Mouse (Mus musculus) midbrain, embryonic 15.5 days (tissue): Measurements from ENCODE around the gene Hal. TPM values are rescaled to one million over a fixed set of nuclear protein-coding genes. Genes with fewer than 3 reads are reported as not detected.

ENCODE experiments used
- ATAC-seq: fragments of 200-750 bp; cut with Nextera tagmentation; replicated peaks from 2 replicates; pipeline ENCODE4 v1.8.0; 2017; ENCODE audit warnings: moderate TSS enrichment
- H3K27ac ChIP-seq: fragments of 300-500 bp; sonication (generic); 2 replicates; pipeline ENCODE4 v1.5.1; 2015; ENCODE audit warnings: mild to moderate bottlenecking, inconsistent platforms
- H3K27me3 ChIP-seq: fragments of 300-500 bp; sonication (generic); replicated peaks from 2 replicates; pipeline ENCODE4 v1.6.1; 2015; ENCODE audit warnings: inconsistent platforms
- H3K36me3 ChIP-seq: fragments of 300-500 bp; sonication (generic); replicated peaks from 2 replicates; pipeline ENCODE4 v1.6.1; 2015; ENCODE audit warnings: inconsistent platforms
- H3K4me1 ChIP-seq: fragments of 300-500 bp; sonication (generic); 2 replicates; pipeline ENCODE4 v1.6.1; 2015; ENCODE audit warnings: inconsistent platforms
- H3K4me2 ChIP-seq: fragments of 300-500 bp; sonication (generic); 2 replicates; pipeline ENCODE4 v1.6.1; 2015; ENCODE audit warnings: inconsistent platforms, mild to moderate bottlenecking, moderate library complexity
- H3K4me3 ChIP-seq: fragments of 300-500 bp; sonication (generic); 2 replicates; pipeline ENCODE4 v1.5.1; 2015; ENCODE audit warnings: mild to moderate bottlenecking, inconsistent platforms
- H3K9ac ChIP-seq: fragments of 300-500 bp; sonication (generic); 2 replicates; pipeline ENCODE4 v1.6.1; 2015; ENCODE audit warnings: mild to moderate bottlenecking, inconsistent platforms
- H3K9me3 ChIP-seq: fragments of 300-500 bp; sonication (generic); 2 replicates; pipeline ENCODE4 v1.6.1; 2016; ENCODE audit warnings: inconsistent platforms
- WGBS: fragments of 180-500 bp; shearing (Covaris S2); methylation state at CpG from one replicate; pipeline ENCODE4 v1.1.7; 2015; ENCODE audit warnings: mixed read lengths; 5-methylcytosine and 5-hydroxymethylcytosine counted together
- polyA plus RNA-seq: library from polyadenylated mRNA; unstranded; fragments of >200 nt; fragmentation: Nextera tagmentation; extraction: Ambion mirVana; gene quantifications from 2 replicates; pipeline ENCODE4 v1.2.1, GENCODE M21; 2015

Gene Hal
- polyA plus RNA-seq, 1 experiment from 2014 or later, result 0.35 TPM

DNA sequence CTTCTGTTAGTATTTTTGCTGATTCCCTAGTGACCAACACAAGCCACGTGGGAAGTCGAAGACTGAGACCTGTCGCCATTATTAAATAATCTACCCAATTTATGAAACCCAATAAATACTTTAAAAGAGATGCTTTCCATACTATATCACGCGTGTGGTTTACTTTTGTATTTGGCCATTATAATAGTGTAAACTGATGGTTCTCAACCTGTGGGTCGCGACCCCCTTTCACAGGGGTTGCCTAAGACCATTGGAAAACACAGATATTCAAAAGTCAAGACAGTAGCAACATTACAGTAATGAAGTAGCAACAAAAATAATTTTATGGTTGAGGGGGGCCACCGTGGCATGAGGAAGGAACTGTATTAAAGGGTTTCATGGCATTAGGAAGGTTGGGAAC, 30.6 kb downstream of the Hal start:
- H3K9me3 ChIP-seq, result no peaks in the 10 kb centered on the region
- no peaks in the 10 kb centered on the region for H3K4me1 ChIP-seq
- H3K4me3 ChIP-seq, result no peak overlapping the region
- 93% methylated on average over 8 of the region's 8 CpGs for WGBS
- no peak overlapping the region for H3K4me2 ChIP-seq
- no peak for ATAC-seq
- no peaks in the 10 kb centered on the region for H3K27me3 ChIP-seq
- no peaks in the 10 kb centered on the region for H3K36me3 ChIP-seq
- H3K27ac ChIP-seq, result no peak overlapping the region
- H3K9ac ChIP-seq, result no peak overlapping the region

DNA sequence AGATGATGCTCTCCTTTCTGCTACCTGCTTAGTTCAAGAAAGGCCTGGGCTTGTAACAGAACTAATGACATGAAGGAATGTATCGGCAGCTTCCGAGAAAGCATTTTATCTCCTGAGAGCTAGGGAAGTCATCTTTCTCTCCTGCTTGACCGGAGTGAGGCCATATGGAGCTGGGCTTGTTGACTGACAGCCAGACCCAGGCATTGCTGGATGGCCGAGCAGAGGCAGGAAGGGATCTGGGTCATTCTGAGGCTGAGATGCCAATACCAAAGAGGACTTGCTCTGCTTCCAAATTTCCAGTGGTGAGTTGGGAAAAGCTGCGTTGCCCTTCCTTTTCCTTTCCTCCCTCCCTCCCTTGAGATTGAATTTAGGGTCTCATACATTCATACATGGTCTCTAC, 31.2 kb downstream of the Hal start:
- no peak overlapping the region for H3K4me3 ChIP-seq
- whole genome bisulfite sequencing, result 92% methylated on average over 5 of the region's 5 CpGs

DNA sequence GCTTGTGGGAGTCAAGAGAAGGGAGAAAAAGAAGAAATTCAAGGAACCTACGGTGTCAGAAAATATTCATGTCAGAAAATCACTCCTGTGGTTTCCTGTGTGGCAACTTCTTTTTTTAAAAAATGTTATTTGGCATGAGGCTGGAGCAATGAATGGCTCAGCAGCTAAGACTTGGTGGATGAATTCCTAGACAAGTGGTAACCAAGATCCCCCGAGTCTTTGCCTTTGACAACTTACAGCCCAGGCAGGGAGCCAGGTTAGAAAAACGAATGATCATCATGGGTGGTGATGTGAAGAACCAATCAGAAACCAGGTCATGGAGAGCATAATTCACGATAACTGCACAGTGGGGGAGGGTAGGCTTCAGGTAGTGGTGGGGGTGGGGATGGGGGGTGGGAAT, 32.4 kb downstream of the Hal start:
- ATAC-seq, result no peak
- H3K9ac ChIP-seq, result no peak overlapping the region
- H3K4me1 ChIP-seq, result no peaks in the 10 kb centered on the region
- no peak overlapping the region for H3K27ac ChIP-seq
- H3K27me3 ChIP-seq, result no peaks in the 10 kb centered on the region
- H3K9me3 ChIP-seq, result no peaks in the 10 kb centered on the region
- 70% methylated on average over 4 of the region's 4 CpGs for WGBS
- no peak overlapping the region for H3K4me2 ChIP-seq
- no peaks in the 10 kb centered on the region for H3K36me3 ChIP-seq
- H3K4me3 ChIP-seq, result no peak overlapping the region

More for the DNA sequence above, 31.2 kb downstream of the Hal start:
- H3K9me3 ChIP-seq, result no peaks in the 10 kb centered on the region
- no peak overlapping the region for H3K9ac ChIP-seq
- no peaks in the 10 kb centered on the region for H3K4me1 ChIP-seq
- ATAC-seq, result no peak
- no peaks in the 10 kb centered on the region for H3K27me3 ChIP-seq
- no peak overlapping the region for H3K27ac ChIP-seq
- no peak overlapping the region for H3K4me2 ChIP-seq
- no peaks in the 10 kb centered on the region for H3K36me3 ChIP-seq

DNA sequence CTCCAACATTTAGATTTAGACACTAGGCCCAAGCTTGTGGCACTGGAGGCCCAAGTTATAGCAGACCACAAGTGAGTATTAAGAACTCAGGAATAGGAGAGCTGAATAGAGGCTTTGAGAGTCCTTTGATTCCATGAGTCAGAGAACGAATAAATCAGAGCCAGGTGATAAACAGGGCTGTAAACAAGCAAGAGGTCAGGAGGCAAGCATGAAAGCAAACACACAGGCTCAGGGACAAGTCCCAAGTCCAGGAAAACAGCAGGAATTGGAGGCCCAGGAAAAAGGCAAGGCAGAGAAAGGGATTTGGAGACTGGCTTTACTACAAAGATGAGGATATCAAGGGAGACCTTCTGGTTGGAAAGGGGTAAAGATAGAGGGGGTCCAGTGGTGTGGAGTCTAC, 36.8 kb downstream of the Hal start:
- no peak overlapping the region for H3K4me2 ChIP-seq
- no peak overlapping the region for H3K27ac ChIP-seq
- H3K36me3 ChIP-seq, result no peaks in the 10 kb centered on the region
- H3K4me3 ChIP-seq, result no peak overlapping the region
- 89% methylated on average over 1 of the region's 1 CpGs for WGBS
- no peak overlapping the region for H3K9ac ChIP-seq
- H3K9me3 ChIP-seq, result no peaks in the 10 kb centered on the region
- ATAC-seq, result no peak
- no peaks in the 10 kb centered on the region for H3K4me1 ChIP-seq
- no peaks in the 10 kb centered on the region for H3K27me3 ChIP-seq

DNA sequence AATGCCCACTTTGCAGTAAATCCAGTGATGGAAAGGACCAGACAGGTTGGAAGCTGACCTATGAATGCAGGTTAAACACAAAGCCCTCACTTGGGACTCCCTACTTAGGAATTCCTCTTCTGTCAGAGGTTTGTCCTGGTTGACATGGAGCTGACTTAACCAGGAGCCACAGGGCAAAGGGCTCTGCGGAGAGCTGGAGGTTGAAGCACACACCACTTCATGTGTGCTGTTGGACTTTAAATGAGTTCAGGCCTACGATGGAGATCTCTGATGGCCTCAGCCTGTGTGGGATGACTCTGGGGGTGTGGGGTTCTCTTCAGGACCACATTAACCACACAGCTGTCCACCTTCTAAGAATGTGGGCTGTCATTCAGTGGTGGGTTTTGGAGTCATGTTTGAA, 49.7 kb downstream of the Hal start:
- Histone ChIP-seq H3K27ac (no peak overlapping the region), H3K4me3 (no peak overlapping the region), H3K9ac (no peak overlapping the region), H3K27me3 (no peaks in the 10 kb centered on the region), H3K36me3 (no peaks in the 10 kb centered on the region), H3K9me3 (no peaks in the 10 kb centered on the region), H3K4me2 (no peak overlapping the region), H3K4me1 (peaks cover 16% of the 10 kb centered on the region)
- no peak for ATAC-seq
- 84% methylated on average over 2 of the region's 2 CpGs for WGBS

DNA sequence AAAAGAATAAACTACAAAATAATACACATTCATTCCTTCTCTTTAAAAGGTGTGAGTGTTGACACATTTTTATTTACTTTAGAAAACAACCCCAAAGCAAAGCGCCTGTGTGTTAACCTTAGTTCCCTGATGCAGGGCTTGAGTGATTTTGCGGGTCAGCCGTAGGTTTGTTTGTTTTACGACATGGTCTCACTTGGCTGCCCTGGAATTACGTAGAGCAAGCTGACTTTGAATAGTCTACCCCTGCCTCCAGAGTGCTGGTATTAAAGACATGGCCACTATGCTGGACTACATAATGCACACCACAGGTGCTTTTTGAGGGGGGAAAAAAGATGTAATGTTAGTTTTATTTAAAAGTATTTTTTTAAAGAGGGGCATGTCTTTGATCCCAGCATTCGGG, 50.2 kb downstream of the Hal start:
- WGBS, result 68% methylated on average over 6 of the region's 6 CpGs
- H3K4me3 ChIP-seq, result no peak overlapping the region

DNA sequence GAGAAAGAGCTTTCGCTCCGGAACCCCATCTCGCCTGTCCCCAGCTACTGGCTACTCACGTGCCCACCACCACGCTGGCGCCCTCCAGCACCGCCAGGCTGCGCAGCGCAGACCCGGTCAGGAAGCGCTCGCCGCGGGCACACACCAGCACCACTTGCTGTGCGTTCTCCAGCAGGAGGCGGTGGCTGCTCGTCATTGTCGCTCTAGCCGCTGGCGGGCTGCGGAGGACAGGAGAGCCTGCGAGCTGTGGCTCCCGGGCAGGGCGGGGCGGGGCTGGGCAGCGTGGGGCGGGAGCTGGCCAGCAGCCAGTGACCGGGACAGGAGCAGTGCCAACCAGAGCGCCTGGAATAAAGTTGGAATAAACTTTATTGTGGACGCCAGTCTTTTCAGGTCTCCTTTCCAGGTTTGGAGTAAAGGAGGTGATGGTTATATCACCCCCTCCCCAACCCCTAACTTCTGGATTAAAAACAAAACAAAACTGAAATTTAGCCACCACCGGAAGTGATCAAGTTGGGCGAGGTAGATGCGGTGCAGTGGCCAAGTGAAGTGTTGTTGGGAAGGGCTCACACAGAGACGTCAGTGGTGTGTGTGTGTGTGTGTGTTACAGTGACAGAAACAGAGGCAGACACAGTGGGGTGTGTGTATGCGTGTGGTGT, 51.3 kb downstream of the Hal start, which contains the start of gene Amdhd1:
Gene Amdhd1, minus strand, starts transcription at position 259 of the 656 bp plus-strand sequence.
- Histone ChIP-seq H3K27me3 (no peaks in the 10 kb centered on the region), H3K4me2 (peak within 1 kb of the TSS; percentile 61), H3K4me1 (peaks cover 11% of the 10 kb centered on the region), H3K9me3 (no peaks in the 10 kb centered on the region), H3K9ac (0 out of 2 replicates have a peak within 1 kb of the TSS, but pooled peaks have one; percentile 15), H3K36me3 (no peaks in the 10 kb centered on the region), H3K4me3 (peak within 1 kb of the TSS; percentile 32), H3K27ac (no peak within 1 kb of the TSS)
- peak; percentile 91 for ATAC-seq
- WGBS, result 3% methylated on average over 35 of the region's 35 CpGs

More for the DNA sequence above, 50.2 kb downstream of the Hal start:
- Histone ChIP-seq H3K9ac (no peak overlapping the region), H3K9me3 (no peaks in the 10 kb centered on the region), H3K36me3 (no peaks in the 10 kb centered on the region), H3K4me2 (no peak overlapping the region), H3K27me3 (no peaks in the 10 kb centered on the region), H3K27ac (no peak overlapping the region), H3K4me1 (peaks cover 16% of the 10 kb centered on the region)
- no peak for ATAC-seq

DNA sequence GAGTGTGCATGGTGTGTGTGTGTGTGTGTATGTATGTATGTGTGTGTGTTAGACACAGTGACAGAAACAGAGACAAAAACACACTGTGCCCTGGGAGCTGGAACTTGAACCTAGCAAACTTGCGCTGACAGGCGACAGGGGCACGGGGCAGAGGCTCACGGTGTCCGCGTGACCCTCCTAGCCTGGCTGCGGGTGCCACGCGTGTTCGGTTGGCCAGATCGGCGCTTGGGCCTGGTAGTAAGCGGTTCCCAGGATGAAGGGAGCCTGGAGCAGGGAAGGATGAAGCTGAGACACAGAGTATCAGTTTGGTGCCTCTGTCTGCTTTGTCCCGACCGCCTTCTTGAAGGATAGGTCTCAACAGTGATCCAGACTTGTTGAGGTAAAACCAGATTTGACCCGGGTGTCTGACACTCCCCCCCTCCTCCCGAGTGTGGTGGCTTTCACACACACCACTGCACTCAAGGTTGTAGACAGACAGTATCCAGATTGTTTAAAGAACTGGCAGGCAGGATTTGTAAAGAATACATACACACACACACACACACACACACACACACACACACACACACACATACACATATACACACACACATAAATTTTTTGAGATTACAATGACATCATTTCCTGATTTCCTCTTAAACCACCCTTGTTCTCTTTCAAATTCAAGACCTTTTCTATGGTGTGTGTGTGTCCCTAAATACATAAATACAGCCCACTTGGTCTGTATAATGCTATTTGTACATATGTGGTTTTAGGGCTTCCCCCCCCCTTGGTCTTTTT, 52.1 kb downstream of the Hal start, which contains the start of gene Ccdc38:
Gene Ccdc38, plus strand, starts transcription at position 202 of the 780 bp plus-strand sequence.
- H3K4me2 ChIP-seq, result peak within 1 kb of the TSS; percentile 61
- no peaks in the 10 kb centered on the region for H3K9me3 ChIP-seq
- H3K4me1 ChIP-seq, result peaks cover 11% of the 10 kb centered on the region
- H3K4me3 ChIP-seq, result peak within 1 kb of the TSS; percentile 32
- no peak for ATAC-seq
- H3K27ac ChIP-seq, result no peak within 1 kb of the TSS
- H3K36me3 ChIP-seq, result no peaks in the 10 kb centered on the region
- H3K9ac ChIP-seq, result 0 out of 2 replicates have a peak within 1 kb of the TSS, but pooled peaks have one; percentile 15
- H3K27me3 ChIP-seq, result no peaks in the 10 kb centered on the region
- WGBS, result 68% methylated on average over 17 of the region's 17 CpGs

DNA sequence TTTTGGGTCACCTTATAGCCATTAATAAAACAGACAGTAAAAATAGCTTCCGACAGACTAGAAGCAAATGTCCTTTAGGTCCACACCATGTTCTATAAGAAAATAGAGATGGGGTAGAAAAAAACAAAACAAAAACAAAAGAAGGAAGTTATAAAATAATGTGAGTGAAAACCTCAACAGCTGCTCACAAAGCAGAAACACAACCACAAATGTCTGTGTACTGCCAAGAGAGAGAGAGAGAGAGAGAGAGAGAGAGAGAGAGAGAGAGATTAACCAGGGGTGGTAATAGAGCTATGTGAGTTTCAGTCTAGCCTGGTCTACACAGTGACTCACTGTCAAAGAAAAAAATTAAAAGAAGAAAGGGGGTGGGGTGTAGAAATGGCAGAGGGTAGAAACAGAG, 53.0 kb downstream of the Hal start:
- 98% methylated on average over 1 of the region's 1 CpGs for WGBS
- H3K4me1 ChIP-seq, result peaks cover 11% of the 10 kb centered on the region
- H3K9ac ChIP-seq, result no peak overlapping the region
- H3K27ac ChIP-seq, result no peak overlapping the region
- H3K27me3 ChIP-seq, result no peaks in the 10 kb centered on the region
- no peaks in the 10 kb centered on the region for H3K36me3 ChIP-seq
- H3K9me3 ChIP-seq, result no peaks in the 10 kb centered on the region
- ATAC-seq, result no peak
- no peak overlapping the region for H3K4me2 ChIP-seq
- H3K4me3 ChIP-seq, result no peak overlapping the region

DNA sequence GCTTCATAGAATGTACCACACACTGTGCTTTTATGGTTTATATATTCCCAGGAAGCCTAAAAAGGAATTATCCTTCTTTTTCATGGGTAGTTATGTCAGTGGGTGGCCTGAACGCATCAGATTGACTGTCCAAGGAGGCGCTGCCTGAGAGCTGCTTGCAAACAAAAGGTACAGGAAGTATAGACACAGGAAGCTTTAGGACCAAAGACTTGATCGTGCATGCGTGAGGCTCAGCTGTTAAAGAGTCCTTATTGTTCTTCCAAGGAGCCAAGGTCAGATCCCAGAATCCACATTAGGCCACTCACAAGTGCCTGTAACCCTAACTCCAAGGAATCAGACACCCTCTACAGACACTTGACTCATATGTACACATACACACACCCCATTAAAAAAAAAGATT, 53.8 kb downstream of the Hal start:
- H3K9ac ChIP-seq, result no peak overlapping the region
- no peaks in the 10 kb centered on the region for H3K9me3 ChIP-seq
- no peak for ATAC-seq
- no peaks in the 10 kb centered on the region for H3K36me3 ChIP-seq
- peaks cover 11% of the 10 kb centered on the region for H3K4me1 ChIP-seq
- no peak overlapping the region for H3K4me2 ChIP-seq
- 25% methylated on average over 4 of the region's 4 CpGs for WGBS
- H3K27me3 ChIP-seq, result no peaks in the 10 kb centered on the region
- no peak overlapping the region for H3K4me3 ChIP-seq
- no peak overlapping the region for H3K27ac ChIP-seq

DNA sequence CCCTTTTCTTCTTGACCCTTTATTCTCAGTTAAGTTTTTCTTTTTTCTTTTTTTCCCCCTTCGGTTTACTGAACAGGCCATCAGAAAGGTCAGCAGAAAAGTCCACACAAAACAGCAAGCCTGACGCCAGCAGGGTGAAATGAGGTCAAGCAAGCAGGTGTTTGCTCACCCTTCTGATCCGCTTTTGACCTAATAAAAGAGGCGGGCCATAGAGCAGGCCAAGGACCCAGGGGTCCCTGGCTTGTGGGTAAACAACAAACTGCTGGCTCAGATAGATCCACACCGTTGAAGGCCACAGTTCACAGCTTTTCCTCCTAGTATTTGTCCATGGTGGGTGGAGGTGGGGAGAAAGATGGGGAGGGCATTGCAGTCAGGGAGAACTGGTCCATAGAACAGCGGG, 54.6 kb downstream of the Hal start:
- Histone ChIP-seq H3K9me3 (no peaks in the 10 kb centered on the region), H3K27me3 (no peaks in the 10 kb centered on the region), H3K4me3 (no peak overlapping the region), H3K4me1 (peaks cover 11% of the 10 kb centered on the region), H3K36me3 (no peaks in the 10 kb centered on the region), H3K4me2 (no peak overlapping the region), H3K27ac (no peak overlapping the region), H3K9ac (no peak overlapping the region)
- 59% methylated on average over 6 of the region's 6 CpGs for WGBS
- ATAC-seq, result no peak

DNA sequence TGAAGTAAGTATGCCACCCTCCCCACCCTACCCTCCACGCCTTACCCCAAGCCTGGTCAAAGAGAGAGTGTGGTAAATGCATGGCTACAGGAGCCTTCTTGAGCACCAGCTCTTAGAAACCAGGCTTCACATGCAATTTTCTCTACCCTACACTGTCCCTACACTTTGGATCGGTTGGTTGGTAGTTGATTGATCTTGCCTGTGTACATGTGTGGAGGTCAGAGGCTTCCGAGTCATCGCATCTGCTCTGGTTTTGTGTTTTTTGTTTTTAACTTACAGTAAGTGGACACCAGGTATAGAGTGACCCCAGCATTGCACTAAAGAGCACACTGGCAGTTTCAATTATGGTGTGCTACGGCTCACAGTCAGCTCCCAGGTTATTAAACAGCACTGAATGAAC, 55.6 kb downstream of the Hal start:
- no peak overlapping the region for H3K4me2 ChIP-seq
- ATAC-seq, result no peak
- no peaks in the 10 kb centered on the region for H3K36me3 ChIP-seq
- no peak overlapping the region for H3K4me3 ChIP-seq
- WGBS, result 86% methylated on average over 5 of the region's 5 CpGs
- peaks cover 11% of the 10 kb centered on the region for H3K4me1 ChIP-seq
- H3K9me3 ChIP-seq, result no peaks in the 10 kb centered on the region
- no peaks in the 10 kb centered on the region for H3K27me3 ChIP-seq
- no peak overlapping the region for H3K9ac ChIP-seq
- no peak overlapping the region for H3K27ac ChIP-seq
